Mouse (Mus musculus) cortical plate, adult 2 months (tissue): ENCODE data around the gene Nabp2.

Experiments used
- CTCF ChIP-seq: fragments of 200-500 bp; IDR thresholded peaks from 2 replicates; pipeline ENCODE4 v1.5.1; 2011; ENCODE audit warnings: mild to moderate bottlenecking, control low read depth, low read length; ENCODE audit not compliant: insufficient read depth; ENCODE audit errors: extremely low read depth
- POLR2A ChIP-seq: fragments of 200-500 bp; IDR thresholded peaks from 2 replicates; pipeline ENCODE4 v1.6.1; 2011; ENCODE audit warnings: mild to moderate bottlenecking, low read length, control low read depth; ENCODE audit not compliant: insufficient read depth; ENCODE audit errors: extremely low read depth

- TF ChIP-seq CTCF: no peak
- no peak for TF ChIP-seq POLR2A
Measured at GRCm38 (mm10) chr10:128396716-128397264, 14.5 kb downstream of the Nabp2 start.
